ENCODE assay signal across 8 mouse cellular contexts in the genomic region with DNA sequence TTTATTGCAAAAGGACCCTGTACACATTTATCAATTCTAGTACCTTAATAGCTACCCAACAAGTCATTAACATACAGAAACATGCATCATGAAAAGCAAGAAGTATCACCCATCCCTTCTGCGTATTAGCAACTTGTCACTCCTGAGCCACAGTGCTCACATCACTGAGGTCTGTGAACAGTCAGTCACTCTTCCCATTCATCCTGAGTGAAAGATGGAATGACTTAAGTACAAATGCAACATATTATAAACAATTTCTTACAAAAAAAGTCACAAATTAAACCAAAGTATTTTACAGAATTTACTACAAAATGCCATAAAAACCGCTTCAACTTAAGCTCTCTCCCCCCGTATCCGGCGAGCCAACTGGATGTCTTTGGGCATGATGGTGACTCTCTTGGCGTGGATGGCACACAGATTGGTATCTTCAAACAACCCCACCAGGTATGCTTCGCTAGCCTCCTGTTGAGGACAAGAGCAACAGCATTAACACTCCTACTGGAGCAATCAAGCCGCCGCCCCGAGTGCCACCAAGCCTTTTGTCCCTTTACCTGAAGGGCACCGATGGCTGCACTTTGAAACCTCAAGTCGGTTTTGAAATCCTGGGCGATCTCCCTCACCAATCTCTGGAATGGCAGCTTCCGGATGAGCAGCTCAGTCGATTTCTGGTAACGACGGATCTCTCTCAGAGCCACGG. TPM values are rescaled to one million over a fixed set of nuclear protein-coding genes. Genes with fewer than 3 reads are reported as not detected.
DNase-seq lines count a peak whose midpoint lies in the region; ATAC-seq and TF ChIP-seq lines count a peak whose summit lies in the region.
"Not testable (repeated sequence)": the region's sequence is repeated elsewhere in the genome, so short reads cannot be mapped to it uniquely, and the experiment has no call there.

No protein-coding gene starts in this region.

- 7% methylated on average over 18 of the region's 18 CpGs for WGBS in embryonic facial prominence, embryonic 10.5 days
- WGBS in forebrain, embryonic 16.5 days = 6% methylated on average over 18 of the region's 18 CpGs
- WGBS in hindbrain, embryonic 13.5 days = 8% methylated on average over 18 of the region's 18 CpGs
- WGBS in liver, embryonic 16.5 days (ENCODE audit: insufficient replicate concordance) = 2% methylated on average over 18 of the region's 18 CpGs
- WGBS in midbrain, embryonic 16.5 days = 5% methylated on average over 18 of the region's 18 CpGs
- WGBS in stomach, postnatal 0 days = 1% methylated on average over 18 of the region's 18 CpGs

- H3K4me2 ChIP-seq in forebrain, embryonic 16.5 days (ENCODE audit: low read length) = peak overlapping the region; percentile 57
- H3K4me2 ChIP-seq in hindbrain, embryonic 13.5 days = peak overlapping the region; percentile 86
- peak overlapping the region; percentile 48 for H3K4me2 ChIP-seq in liver, embryonic 16.5 days (ENCODE audit: low read depth, low read length)
- peak overlapping the region; percentile 46 for H3K4me2 ChIP-seq in midbrain, embryonic 16.5 days (ENCODE audit: low read length)
- H3K4me2 ChIP-seq in stomach, postnatal 0 days (replicated peaks; ENCODE audit: low read depth) = peak overlapping the region; percentile 44

- H3K9me3 ChIP-seq in ES-Bruce4 (replicated peaks; ENCODE audit: control insufficient read depth, insufficient read depth, low read length, poor library complexity, severe bottlenecking); embryonic facial prominence, embryonic 10.5 days; forebrain, embryonic 16.5 days (ENCODE audit: control insufficient read depth, low read length); hindbrain, embryonic 13.5 days; liver, embryonic 16.5 days (replicated peaks; ENCODE audit: control insufficient read depth, low read length); midbrain, embryonic 16.5 days (replicated peaks; ENCODE audit: control insufficient read depth, low read length, poor library complexity, severe bottlenecking); stomach, postnatal 0 days (ENCODE audit: control insufficient read depth, low read length): not testable (repeated sequence)

- H3K27ac ChIP-seq in ES-Bruce4 (ENCODE audit: insufficient read depth, low read length) = not testable (repeated sequence)
- H3K27ac ChIP-seq in embryonic facial prominence, embryonic 10.5 days (replicated peaks) = peak overlapping the region; percentile 99
- H3K27ac ChIP-seq in forebrain, embryonic 16.5 days (ENCODE audit: low read length) = peak overlapping the region; percentile 99
- peak overlapping the region; percentile 100 for H3K27ac ChIP-seq in hindbrain, embryonic 13.5 days
- peak overlapping the region; percentile 98 for H3K27ac ChIP-seq in liver, embryonic 16.5 days (ENCODE audit: low read length)
- peak overlapping the region; percentile 100 for H3K27ac ChIP-seq in midbrain, embryonic 16.5 days (ENCODE audit: low read length)
- peak overlapping the region; percentile 98 for H3K27ac ChIP-seq in stomach, postnatal 0 days (replicated peaks)

- not testable (repeated sequence) for H3K27me3 ChIP-seq in ES-Bruce4 (ENCODE audit: control insufficient read depth, insufficient read depth, low read length, poor library complexity, severe bottlenecking); embryonic facial prominence, embryonic 10.5 days (replicated peaks; ENCODE audit: low read depth, poor library complexity, severe bottlenecking); forebrain, embryonic 16.5 days (replicated peaks; ENCODE audit: control insufficient read depth, insufficient read depth, low read length); hindbrain, embryonic 13.5 days; liver, embryonic 16.5 days (ENCODE audit: control insufficient read depth, insufficient read depth, low read depth, low read length); midbrain, embryonic 16.5 days (ENCODE audit: control insufficient read depth, insufficient read depth, low read depth, low read length); stomach, postnatal 0 days (ENCODE audit: control insufficient read depth, insufficient read depth, low read length)

- H3K36me3 ChIP-seq in ES-Bruce4 (ENCODE audit: control insufficient read depth, insufficient read depth, low read length, poor library complexity, severe bottlenecking) = peaks cover 18% of the 10 kb centered on the region
- H3K36me3 ChIP-seq in embryonic facial prominence, embryonic 10.5 days (replicated peaks) = peaks cover 26% of the 10 kb centered on the region
- peaks cover 12% of the 10 kb centered on the region for H3K36me3 ChIP-seq in forebrain, embryonic 16.5 days (ENCODE audit: control insufficient read depth, insufficient read depth)
- H3K36me3 ChIP-seq in hindbrain, embryonic 13.5 days = peaks cover 21% of the 10 kb centered on the region
- peaks cover 13% of the 10 kb centered on the region for H3K36me3 ChIP-seq in liver, embryonic 16.5 days (ENCODE audit: control insufficient read depth, insufficient read depth)
- not testable (repeated sequence) for H3K36me3 ChIP-seq in midbrain, embryonic 16.5 days (ENCODE audit: control insufficient read depth, insufficient read depth, low read length); stomach, postnatal 0 days (ENCODE audit: control insufficient read depth, insufficient read depth, low read length)

- H3K9ac ChIP-seq in ES-Bruce4 (ENCODE audit: low read depth, poor library complexity, severe bottlenecking) = peak overlapping the region; percentile 98
- peak overlapping the region; percentile 99 for H3K9ac ChIP-seq in forebrain, embryonic 16.5 days (replicated peaks; ENCODE audit: low read depth, low read length)
- peak overlapping the region; percentile 100 for H3K9ac ChIP-seq in hindbrain, embryonic 13.5 days
- H3K9ac ChIP-seq in liver, embryonic 16.5 days (ENCODE audit: low read depth, low read length) = peak overlapping the region; percentile 99
- H3K9ac ChIP-seq in midbrain, embryonic 16.5 days (ENCODE audit: low read depth, low read length) = peak overlapping the region; percentile 100
- peak overlapping the region; percentile 99 for H3K9ac ChIP-seq in stomach, postnatal 0 days (ENCODE audit: low read length)

- H3K4me3 ChIP-seq in ES-Bruce4 (ENCODE audit: low read depth, low read length) = peak overlapping the region; percentile 89
- H3K4me3 ChIP-seq in embryonic facial prominence, embryonic 10.5 days = peak overlapping the region; percentile 97
- H3K4me3 ChIP-seq in forebrain, embryonic 16.5 days (replicated peaks; ENCODE audit: low read length) = peak overlapping the region; percentile 89
- peak overlapping the region; percentile 96 for H3K4me3 ChIP-seq in hindbrain, embryonic 13.5 days
- H3K4me3 ChIP-seq in liver, embryonic 16.5 days (ENCODE audit: low read depth, low read length) = peak overlapping the region; percentile 91
- peak overlapping the region; percentile 97 for H3K4me3 ChIP-seq in midbrain, embryonic 16.5 days (ENCODE audit: low read depth, low read length)
- H3K4me3 ChIP-seq in stomach, postnatal 0 days (ENCODE audit: low read depth, low read length) = peak overlapping the region; percentile 89

- not testable (repeated sequence) for H3K4me1 ChIP-seq in ES-Bruce4 (ENCODE audit: control insufficient read depth, insufficient read depth, low read length); embryonic facial prominence, embryonic 10.5 days; stomach, postnatal 0 days (replicated peaks; ENCODE audit: control insufficient read depth, insufficient read depth)
- peaks cover 12% of the 10 kb centered on the region for H3K4me1 ChIP-seq in forebrain, embryonic 16.5 days (replicated peaks; ENCODE audit: control insufficient read depth, insufficient read depth, low read length)
- peaks cover 22% of the 10 kb centered on the region for H3K4me1 ChIP-seq in hindbrain, embryonic 13.5 days (replicated peaks)
- peaks cover 15% of the 10 kb centered on the region for H3K4me1 ChIP-seq in liver, embryonic 16.5 days (ENCODE audit: control insufficient read depth, low read depth, low read length)
- H3K4me1 ChIP-seq in midbrain, embryonic 16.5 days (ENCODE audit: control insufficient read depth, insufficient read depth, low read length) = peaks cover 17% of the 10 kb centered on the region

- not testable (repeated sequence) for TF ChIP-seq EP300 in ES-Bruce4 (IDR thresholded peaks at IDR 0.05; ENCODE audit: insufficient read depth, low read depth, low read length); stomach, postnatal 0 days (optimal IDR thresholded peaks at IDR 0.05)

- DNase-seq in embryonic facial prominence, embryonic 10.5 days (ENCODE audit: low spot score); stomach, postnatal 0 days (ENCODE audit: low spot score): not testable (repeated sequence)
- peak; percentile 42 to 53 for DNase-seq in kidney, postnatal 4 days

- TF ChIP-seq CTCF in ES-Bruce4 (IDR thresholded peaks at IDR 0.05; ENCODE audit: low read depth, low read length); stomach, postnatal 0 days (IDR thresholded peaks at IDR 0.05; ENCODE audit: low read depth): not testable (repeated sequence)

- not testable (repeated sequence) for TF ChIP-seq POLR2A in ES-Bruce4 (IDR thresholded peaks at IDR 0.05; ENCODE audit: insufficient read depth, low read length)

- not testable (repeated sequence) for ATAC-seq in forebrain, embryonic 16.5 days; hindbrain, embryonic 13.5 days (ENCODE audit: low FRiP score); liver, embryonic 16.5 days (ENCODE audit: low read depth); midbrain, embryonic 16.5 days; stomach, postnatal 0 days (ENCODE audit: low FRiP score, low TSS enrichment)

RNA-seq across cellular contexts. Expression of gene H3f3b, which starts 4.5 kb away (rescaled TPM):
- 437 and 457 TPM in 2 replicates for polyA plus RNA-seq in ES-Bruce4 (2011; ENCODE audit: insufficient read depth, insufficient read length, low read depth, missing spikeins)
- 1,824 and 1,981 TPM in 2 replicates for polyA plus RNA-seq in embryonic facial prominence, embryonic 10.5 days (2016; fragmentation: Nextera tagmentation; extraction: Ambion mirVana)
- polyA plus RNA-seq in forebrain, embryonic 16.5 days (2015; fragmentation: Nextera tagmentation; extraction: Ambion mirVana) = 2,318 and 2,532 TPM in 2 replicates
- 2,444 and 2,571 TPM in 2 replicates for polyA plus RNA-seq in hindbrain, embryonic 13.5 days (2015; fragmentation: Nextera tagmentation; extraction: Ambion mirVana)
- polyA plus RNA-seq in liver, embryonic 16.5 days (2015; fragmentation: Nextera tagmentation; extraction: Ambion mirVana) = 527 and 601 TPM in 2 replicates
- polyA plus RNA-seq in midbrain, embryonic 16.5 days (2015; fragmentation: Nextera tagmentation; extraction: Ambion mirVana) = 2,051 and 2,173 TPM in 2 replicates
- polyA plus RNA-seq in stomach, postnatal 0 days (2015; fragmentation: Nextera tagmentation; extraction: Ambion mirVana) = 1,343 and 1,357 TPM in 2 replicates

RNA-seq across cellular contexts. Expression of gene Unk, which starts 6.9 kb away (rescaled TPM):
- polyA plus RNA-seq in ES-Bruce4 (2011; ENCODE audit: insufficient read depth, insufficient read length, low read depth, missing spikeins) = 33.9 and 35.8 TPM in 2 replicates
- polyA plus RNA-seq in embryonic facial prominence, embryonic 10.5 days (2016; fragmentation: Nextera tagmentation; extraction: Ambion mirVana) = 49.4 and 50.9 TPM in 2 replicates
- 37.6 and 42.1 TPM in 2 replicates for polyA plus RNA-seq in forebrain, embryonic 16.5 days (2015; fragmentation: Nextera tagmentation; extraction: Ambion mirVana)
- polyA plus RNA-seq in hindbrain, embryonic 13.5 days (2015; fragmentation: Nextera tagmentation; extraction: Ambion mirVana) = 33.8 and 37.1 TPM in 2 replicates
- 8.8 and 10.8 TPM in 2 replicates for polyA plus RNA-seq in liver, embryonic 16.5 days (2015; fragmentation: Nextera tagmentation; extraction: Ambion mirVana)
- 36.4 and 36.6 TPM in 2 replicates for polyA plus RNA-seq in midbrain, embryonic 16.5 days (2015; fragmentation: Nextera tagmentation; extraction: Ambion mirVana)
- polyA plus RNA-seq in stomach, postnatal 0 days (2015; fragmentation: Nextera tagmentation; extraction: Ambion mirVana) = 8.3 and 9.1 TPM in 2 replicates

RNA-seq across cellular contexts. Expression of gene Galk1, which starts 10.7 kb away (rescaled TPM):
- polyA plus RNA-seq in ES-Bruce4 (2011; ENCODE audit: insufficient read depth, insufficient read length, low read depth, missing spikeins) = 96.4 and 107 TPM in 2 replicates
- polyA plus RNA-seq in embryonic facial prominence, embryonic 10.5 days (2016; fragmentation: Nextera tagmentation; extraction: Ambion mirVana) = 212 and 216 TPM in 2 replicates
- 61.3 and 64.2 TPM in 2 replicates for polyA plus RNA-seq in forebrain, embryonic 16.5 days (2015; fragmentation: Nextera tagmentation; extraction: Ambion mirVana)
- 64.3 and 65.5 TPM in 2 replicates for polyA plus RNA-seq in hindbrain, embryonic 13.5 days (2015; fragmentation: Nextera tagmentation; extraction: Ambion mirVana)
- polyA plus RNA-seq in liver, embryonic 16.5 days (2015; fragmentation: Nextera tagmentation; extraction: Ambion mirVana) = 180 and 192 TPM in 2 replicates
- polyA plus RNA-seq in midbrain, embryonic 16.5 days (2015; fragmentation: Nextera tagmentation; extraction: Ambion mirVana) = 57.2 and 64.1 TPM in 2 replicates
- polyA plus RNA-seq in stomach, postnatal 0 days (2015; fragmentation: Nextera tagmentation; extraction: Ambion mirVana) = 119 and 126 TPM in 2 replicates

RNA-seq across cellular contexts. Expression of gene Itgb4, which starts 48.7 kb away (rescaled TPM):
- polyA plus RNA-seq in ES-Bruce4 (2011; ENCODE audit: insufficient read depth, insufficient read length, low read depth, missing spikeins) = 9.3 and 11.8 TPM in 2 replicates
- polyA plus RNA-seq in embryonic facial prominence, embryonic 10.5 days (2016; fragmentation: Nextera tagmentation; extraction: Ambion mirVana) = 1.1 and 1.5 TPM in 2 replicates
- 0.67 and 0.80 TPM in 2 replicates for polyA plus RNA-seq in forebrain, embryonic 16.5 days (2015; fragmentation: Nextera tagmentation; extraction: Ambion mirVana)
- polyA plus RNA-seq in hindbrain, embryonic 13.5 days (2015; fragmentation: Nextera tagmentation; extraction: Ambion mirVana) = 0.88 and 1.3 TPM in 2 replicates
- polyA plus RNA-seq in liver, embryonic 16.5 days (2015; fragmentation: Nextera tagmentation; extraction: Ambion mirVana) = 0.14 and 0.40 TPM in 2 replicates
- polyA plus RNA-seq in midbrain, embryonic 16.5 days (2015; fragmentation: Nextera tagmentation; extraction: Ambion mirVana) = 0.57 and 0.64 TPM in 2 replicates
- polyA plus RNA-seq in stomach, postnatal 0 days (2015; fragmentation: Nextera tagmentation; extraction: Ambion mirVana) = 12.7 and 14.6 TPM in 2 replicates

RNA-seq across cellular contexts. Expression of gene Unc13d, which starts 54.5 kb away (rescaled TPM):
- 4.7 and 5.7 TPM in 2 replicates for polyA plus RNA-seq in ES-Bruce4 (2011; ENCODE audit: insufficient read depth, insufficient read length, low read depth, missing spikeins)
- 2.9 TPM in 2 replicates for polyA plus RNA-seq in embryonic facial prominence, embryonic 10.5 days (2016; fragmentation: Nextera tagmentation; extraction: Ambion mirVana)
- 0.60 and 0.62 TPM in 2 replicates for polyA plus RNA-seq in forebrain, embryonic 16.5 days (2015; fragmentation: Nextera tagmentation; extraction: Ambion mirVana)
- polyA plus RNA-seq in hindbrain, embryonic 13.5 days (2015; fragmentation: Nextera tagmentation; extraction: Ambion mirVana) = 1.5 and 2.0 TPM in 2 replicates
- polyA plus RNA-seq in liver, embryonic 16.5 days (2015; fragmentation: Nextera tagmentation; extraction: Ambion mirVana) = 17.8 and 20.4 TPM in 2 replicates
- 0.78 and 0.93 TPM in 2 replicates for polyA plus RNA-seq in midbrain, embryonic 16.5 days (2015; fragmentation: Nextera tagmentation; extraction: Ambion mirVana)
- 2.3 and 2.8 TPM in 2 replicates for polyA plus RNA-seq in stomach, postnatal 0 days (2015; fragmentation: Nextera tagmentation; extraction: Ambion mirVana)
